Mouse (Mus musculus) cerebellum, adult 11-12 months (tissue): ENCODE data around the gene 9130230L23Rik.

Experiments used
- DNase-seq: peaks from one replicate; pipeline ENCODE4 v3.0.0; 2022

9130230L23Rik gene

DNA sequence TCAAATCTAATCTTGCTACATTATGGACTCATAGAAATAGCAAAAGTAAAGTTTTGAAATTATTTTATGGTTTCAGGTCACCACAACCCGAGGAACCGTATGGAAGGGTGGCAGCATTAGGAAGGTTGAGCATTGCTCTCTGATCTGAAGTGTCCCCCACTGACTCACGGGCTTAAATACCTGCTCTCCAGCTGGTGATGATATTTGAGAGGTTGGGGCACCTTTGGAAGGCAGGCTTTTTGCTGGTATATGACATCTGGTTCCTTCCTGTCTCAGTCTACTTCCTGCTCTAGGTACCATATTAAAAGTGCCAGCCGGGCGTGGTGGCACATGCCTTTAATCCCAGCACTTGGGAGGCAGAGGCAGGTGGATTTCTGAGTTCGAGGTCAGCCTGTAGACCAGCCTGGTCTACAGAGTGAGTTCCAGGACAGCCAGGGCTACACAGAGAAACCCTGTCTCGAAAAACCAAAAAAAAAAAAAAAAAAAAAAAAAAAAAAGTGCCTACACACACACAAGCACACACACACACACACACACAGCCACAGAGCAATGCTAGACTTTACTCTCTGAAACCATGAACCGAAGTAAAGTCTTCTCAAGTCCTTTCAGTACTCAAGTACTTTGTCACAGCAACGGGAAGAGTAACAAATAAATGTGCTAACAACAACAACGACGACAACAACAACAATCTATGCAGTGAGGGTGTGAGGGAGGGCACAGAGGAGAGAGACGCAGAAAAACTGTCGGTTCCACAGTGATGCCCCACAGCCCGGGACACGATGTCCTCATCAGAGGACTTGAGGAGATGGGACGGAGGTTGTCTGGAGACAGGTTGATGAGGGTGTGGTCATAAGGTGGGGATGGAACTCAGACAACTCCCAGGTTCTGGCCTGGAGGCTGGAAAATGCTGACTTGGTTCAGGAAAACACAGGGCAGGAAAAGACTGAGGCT, 49.7 kb downstream of the 9130230L23Rik start:
- no peak for DNase-seq

DNA sequence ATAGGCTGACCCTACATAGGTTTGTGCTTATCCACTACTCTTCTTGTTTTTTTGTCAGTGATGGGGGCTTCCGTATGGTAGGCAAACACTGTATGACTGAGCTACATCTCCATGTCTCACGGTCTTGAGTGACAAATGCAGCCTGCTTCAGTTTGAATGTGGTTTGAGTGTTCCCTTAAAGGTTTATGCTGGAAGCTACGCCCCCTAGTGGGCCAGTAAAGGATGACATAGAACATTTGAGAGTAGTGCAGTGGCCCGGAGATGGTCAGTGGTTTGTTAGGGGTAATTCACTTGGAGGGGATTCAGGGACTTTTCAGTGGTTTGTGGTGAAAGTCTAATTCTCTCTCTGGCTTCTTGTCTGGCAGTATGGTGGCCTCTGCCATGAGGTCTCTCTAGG, 52.6 kb downstream of the 9130230L23Rik start:
- DNase-seq, result no peak

DNA sequence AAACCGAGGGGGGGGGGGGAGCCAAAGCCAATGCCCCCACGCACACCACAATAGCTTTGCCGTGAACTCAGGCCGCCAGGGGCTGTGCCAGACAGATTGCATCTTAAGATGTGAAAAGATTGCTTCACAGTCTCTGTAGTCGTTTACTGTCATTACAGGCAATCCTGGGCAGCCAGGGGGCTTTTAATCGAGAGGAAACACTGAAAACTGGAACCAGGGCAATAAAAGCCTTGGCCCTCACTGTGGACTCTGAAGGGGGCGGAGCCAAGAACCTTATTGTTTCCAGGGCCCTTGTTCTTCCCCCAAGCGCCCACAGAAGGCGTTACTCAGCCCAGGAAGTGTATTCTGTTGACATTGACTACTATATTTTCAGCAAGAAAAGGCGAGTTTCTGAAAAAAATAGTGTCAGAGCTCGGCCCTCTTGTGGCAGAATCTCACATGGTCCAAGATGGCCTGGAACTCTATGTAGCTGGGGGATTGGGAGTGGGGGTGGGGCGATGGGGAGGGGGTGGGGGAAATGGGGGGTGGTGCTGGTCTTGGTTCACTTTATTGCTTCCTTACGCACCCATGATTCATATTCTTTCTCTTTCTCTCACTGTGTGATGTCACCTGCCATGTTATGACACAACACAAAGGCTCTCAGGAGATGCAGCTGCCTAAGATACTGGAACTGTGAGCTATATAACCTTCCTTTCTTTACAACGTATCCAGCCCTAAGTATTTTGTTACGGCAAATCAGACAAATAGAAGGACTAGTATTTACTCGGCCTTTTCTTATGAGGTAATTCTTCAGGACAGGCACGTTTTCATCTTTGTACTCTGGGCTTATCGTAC, 53.2 kb downstream of the 9130230L23Rik start:
- DNase-seq, result no peak

DNA sequence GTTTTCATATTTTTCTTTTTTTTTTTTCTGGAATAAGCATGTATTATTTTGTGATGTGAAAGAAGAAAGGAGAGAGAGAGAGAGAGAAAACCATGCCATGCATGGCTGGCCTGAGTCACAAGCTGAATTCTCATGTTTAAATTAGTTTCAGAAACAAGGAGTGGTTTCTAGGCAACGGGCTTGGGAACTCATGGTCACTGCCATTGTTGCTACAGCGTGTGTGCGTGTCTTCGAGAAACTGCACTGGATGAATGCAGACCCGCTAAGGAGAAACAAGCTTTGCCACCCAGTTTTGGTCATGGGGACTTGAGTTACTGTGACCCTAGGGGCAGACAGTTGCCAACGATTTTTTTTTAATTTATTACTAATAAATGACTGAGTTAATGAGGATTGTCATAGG, 53.8 kb downstream of the 9130230L23Rik start:
- no peak for DNase-seq

DNA sequence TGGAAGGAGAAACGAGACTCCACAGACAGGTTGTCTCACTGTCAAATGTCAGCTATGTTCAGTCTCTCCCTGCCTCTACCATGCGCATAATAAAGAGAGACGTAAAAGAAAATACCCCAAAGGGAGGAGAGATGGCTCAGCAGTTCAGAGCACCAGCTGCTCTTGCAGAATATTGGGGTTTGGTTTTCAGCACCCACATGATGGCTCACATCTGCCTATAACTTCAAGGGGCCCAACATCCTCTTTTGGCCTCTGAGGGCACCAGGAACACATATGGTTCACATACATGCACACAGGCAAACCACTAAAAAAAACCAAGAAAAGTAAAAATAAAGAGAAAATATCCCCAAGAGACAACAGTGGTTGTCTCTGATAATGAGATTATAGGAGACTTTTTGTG, 54.3 kb downstream of the 9130230L23Rik start:
- no peak for DNase-seq

DNA sequence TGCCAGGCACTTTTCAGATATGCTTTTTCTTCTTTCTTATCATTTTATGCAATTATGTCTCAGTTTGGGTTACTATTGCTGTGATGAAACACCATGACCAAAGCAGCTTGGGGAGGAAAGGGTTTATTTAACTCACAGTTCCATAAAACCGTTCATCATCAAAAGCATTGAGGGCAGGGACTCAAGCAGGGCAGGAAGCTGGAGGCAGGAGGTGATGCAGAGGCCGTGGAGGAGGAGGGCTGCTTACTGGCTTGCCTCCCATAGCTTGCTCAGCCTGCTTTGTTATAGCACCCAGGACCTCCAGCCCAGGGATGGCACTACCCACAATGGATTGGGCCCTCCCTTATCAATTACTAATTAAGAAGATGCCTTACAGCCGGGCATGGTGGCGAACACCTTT, 62.9 kb downstream of the 9130230L23Rik start:
- no peak for DNase-seq

DNA sequence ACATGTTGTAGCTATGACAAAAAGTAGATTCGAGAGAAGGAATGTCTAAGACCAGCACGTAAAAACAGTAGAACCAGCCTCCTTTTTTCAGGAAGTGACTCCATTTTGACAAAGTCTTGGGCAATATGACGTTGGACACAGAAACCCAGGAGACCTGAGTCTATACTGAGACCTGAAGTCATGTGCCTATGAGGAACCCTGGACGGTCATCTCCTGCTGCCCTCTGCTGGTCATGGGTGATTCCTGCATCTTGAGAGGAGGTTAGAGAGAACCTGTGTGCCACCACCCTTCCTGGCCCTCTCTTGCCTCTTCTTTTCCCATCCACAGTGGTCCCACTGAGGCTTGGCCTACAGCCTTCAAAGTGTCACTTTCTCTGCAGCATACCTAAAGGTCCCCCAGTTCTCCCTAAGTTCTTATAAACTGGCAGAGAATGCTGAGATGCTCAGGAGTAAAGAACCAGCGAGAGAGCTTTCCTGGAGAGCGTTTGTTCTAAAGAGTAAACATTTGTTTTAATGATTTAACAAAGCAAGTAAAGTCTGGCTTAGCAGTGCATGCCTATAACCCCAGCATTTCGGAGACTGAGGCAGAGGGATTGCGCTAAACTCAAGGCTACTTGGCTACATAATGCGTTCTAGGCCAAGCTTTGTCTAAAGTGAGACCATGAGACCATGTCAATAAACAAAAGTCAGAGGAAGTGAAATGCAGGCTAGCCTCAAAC, 65.9 kb downstream of the 9130230L23Rik start:
- peak; percentile 23 for DNase-seq

DNA sequence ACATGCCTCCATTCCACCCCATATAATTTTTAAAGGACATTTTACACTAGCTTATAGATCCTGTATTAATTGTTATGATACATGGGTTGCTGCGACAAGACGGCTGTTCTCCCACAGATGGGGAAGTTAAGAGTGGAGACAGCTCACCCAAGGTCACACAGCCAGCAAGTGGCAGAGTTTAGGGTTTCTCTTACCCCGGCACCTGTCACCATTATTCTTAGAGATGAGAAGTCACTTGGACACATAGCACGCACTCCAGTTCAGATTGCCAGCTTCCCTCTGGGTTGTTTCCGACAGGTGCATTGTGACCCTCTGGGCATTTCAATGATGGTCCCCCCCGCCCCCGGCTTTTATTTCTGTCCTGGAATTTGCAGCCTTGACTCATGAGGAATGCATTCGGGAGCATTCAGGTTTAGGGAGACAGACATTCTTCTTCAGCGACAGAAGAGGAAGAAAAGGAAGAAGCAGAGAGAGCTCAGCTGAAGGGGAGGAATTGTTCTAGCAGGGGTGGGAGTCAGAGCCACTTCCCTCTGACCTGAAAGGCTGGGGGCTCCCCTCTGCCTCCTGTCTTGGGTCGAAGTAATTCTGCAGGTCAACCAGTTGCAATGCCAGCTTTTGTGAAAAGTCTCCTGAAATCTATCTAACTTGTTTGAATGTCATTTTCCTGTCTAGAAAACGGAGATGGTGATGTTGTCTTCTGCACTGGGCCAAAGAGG, 66.9 kb downstream of the 9130230L23Rik start:
- no peak for DNase-seq

DNA sequence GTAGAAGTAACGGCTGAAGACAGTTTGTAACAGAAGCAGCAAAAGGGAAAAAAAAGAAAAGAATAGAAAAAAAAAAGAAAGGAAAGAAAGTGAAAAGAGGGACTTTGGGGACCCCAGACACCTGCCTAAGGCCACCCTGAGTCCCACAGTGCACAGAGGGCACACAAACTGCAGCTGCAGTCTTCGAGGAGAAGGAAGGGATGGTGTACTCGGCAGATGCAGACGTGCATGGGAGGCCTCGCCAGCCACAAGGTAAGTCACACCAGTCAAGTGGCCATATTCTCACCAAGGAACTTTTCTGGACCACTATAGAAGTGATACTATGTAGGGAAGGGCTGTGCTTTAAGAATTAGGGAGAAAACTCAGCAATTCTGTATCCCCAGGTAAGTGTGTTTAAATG, 69.3 kb downstream of the 9130230L23Rik start, which contains the start of gene Chrna9:
Gene Chrna9 (plus strand): TSS at position 139 of the 400 bp plus-strand sequence.
- no peak for DNase-seq

DNA sequence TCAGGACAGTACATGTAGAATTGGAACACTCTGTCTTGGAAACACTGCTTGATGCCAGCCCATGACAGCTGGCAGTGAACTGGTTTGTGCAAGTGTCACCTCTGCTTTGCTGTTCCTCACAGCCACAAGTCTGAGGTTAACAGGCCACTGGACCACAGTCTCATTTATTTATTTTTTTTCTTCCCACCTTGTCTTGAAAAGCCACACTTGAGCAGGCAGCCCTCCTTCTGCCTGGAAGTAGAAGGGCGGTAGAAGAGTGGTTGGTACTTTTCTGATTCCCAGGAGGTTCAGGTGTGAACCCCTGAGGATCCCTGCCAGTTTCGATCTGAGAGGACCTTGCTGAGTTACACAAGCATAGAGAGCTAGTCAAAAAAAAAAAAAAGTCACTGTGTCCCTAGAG, 70.3 kb downstream of the 9130230L23Rik start:
- DNase-seq, result no peak

DNA sequence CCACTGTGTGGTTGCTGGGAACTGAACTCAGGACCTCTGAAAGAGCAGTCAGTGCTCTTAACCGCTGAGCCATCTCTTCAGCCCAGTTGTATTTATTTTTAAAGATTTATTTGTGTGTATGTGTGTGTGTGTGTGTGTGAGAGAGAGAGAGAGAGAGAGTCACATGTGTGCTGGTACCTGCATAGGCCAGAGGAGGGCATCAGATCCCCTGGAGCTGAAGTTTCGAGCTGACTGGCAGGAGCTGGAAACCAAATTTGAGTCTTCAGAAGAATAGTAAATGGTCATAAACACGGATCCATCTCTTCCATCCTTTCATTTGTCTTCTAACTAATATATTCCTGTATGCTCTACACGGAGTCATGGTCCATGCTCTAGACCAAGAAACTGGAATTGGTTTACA, 70.8 kb downstream of the 9130230L23Rik start:
- no peak for DNase-seq

DNA sequence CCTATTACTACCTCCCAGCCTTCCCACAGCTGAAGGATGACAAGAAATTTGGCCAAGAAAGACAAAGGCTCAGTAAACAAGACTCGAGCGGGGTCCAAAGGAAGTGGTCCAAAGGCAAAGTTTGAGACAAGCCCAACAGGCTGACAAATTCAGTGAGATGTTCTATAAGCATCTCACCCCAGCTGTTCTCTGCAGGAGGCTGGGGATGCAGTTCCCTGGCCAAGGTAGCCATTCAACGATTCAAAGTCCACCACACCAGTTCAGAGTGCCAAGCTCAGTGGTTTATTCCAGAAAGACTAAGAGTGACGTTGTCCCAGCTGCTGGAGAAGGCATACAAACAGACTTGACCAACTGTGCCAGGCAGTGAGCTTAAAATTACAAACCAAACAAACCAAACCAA, 73.9 kb downstream of the 9130230L23Rik start:
- DNase-seq, result no peak
